Mouse (Mus musculus): ENCODE measurements around the gene Per2.

DNA sequence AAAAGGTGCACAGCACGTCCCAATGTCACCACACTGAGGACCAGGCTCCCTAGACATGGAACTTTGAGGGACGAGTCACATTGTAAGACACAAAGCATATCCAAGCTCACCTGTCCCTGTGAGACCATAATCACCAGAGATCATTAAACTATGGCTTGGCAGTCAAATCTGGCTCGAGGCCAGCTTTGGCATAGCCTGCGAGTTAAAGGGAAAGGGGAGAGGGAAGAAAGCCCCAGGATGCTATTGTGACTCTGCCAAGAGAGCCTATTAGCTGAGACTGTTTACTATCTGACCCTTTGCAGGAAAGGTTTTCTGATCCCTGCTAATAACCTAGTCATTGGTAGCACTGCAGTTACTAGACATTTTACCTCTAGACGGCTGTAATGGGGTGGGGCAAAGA is 5.3 kb upstream of the Per2 start:
- TF ChIP-seq EP300 (IDR thresholded peaks at IDR 0.05; ENCODE audit: low read length), result no peak
- no peak for TF ChIP-seq CTCF (conservative IDR thresholded peaks at IDR 0.05 in 1 of 2, IDR thresholded peaks at IDR 0.05 in 1 of 2; ENCODE audit: low read depth in 2 of 2, low read length in 2 of 2)
